Mouse (Mus musculus) brain, embryonic 14.5 days (tissue): ENCODE data around the gene Dlx5.

ENCODE experiments used
- CTCF ChIP-seq: fragments of 200-500 bp; IDR thresholded peaks from 2 replicates; pipeline ENCODE4 v1.5.1; 2012; ENCODE audit warnings: inconsistent platforms, mild to moderate bottlenecking, moderate library complexity, borderline replicate concordance; ENCODE audit not compliant: insufficient read depth, insufficient read length; ENCODE audit errors: extremely low read depth
- POLR2A ChIP-seq: fragments of 200-500 bp; IDR thresholded peaks from 2 replicates; pipeline ENCODE4 v1.6.1; 2012; ENCODE audit warnings: mild to moderate bottlenecking, inconsistent platforms, borderline replicate concordance; ENCODE audit not compliant: poor library complexity, insufficient read depth, insufficient read length, severe bottlenecking; ENCODE audit errors: extremely low read depth

- TF ChIP-seq POLR2A (no peak), CTCF (no peak)
These were observed 18.6 kb downstream of the Dlx5 start, which contains the start of gene Dlx6 for GRCm38 (mm10) chr6:6863160-6863870.
